Mouse (Mus musculus) kidney, embryonic 14.5 days (tissue): ENCODE results near the gene Msmp. TPM values are rescaled to one million over a fixed set of nuclear protein-coding genes. Genes with fewer than 3 reads are reported as not detected.
"Not testable (repeated sequence)": the region's sequence is repeated elsewhere in the genome, so short reads cannot be mapped to it uniquely, and the experiment has no call there.

Experiments
- ATAC-seq: fragments of 200-750 bp; cut with Nextera tagmentation; 2 replicates; pipeline ENCODE4 v1.8.0; 2017; ENCODE audit warnings: moderate number of reproducible peaks, mild to moderate bottlenecking, moderate TSS enrichment, moderate library complexity; ENCODE audit not compliant: low FRiP score, low TSS enrichment
- H3K27ac ChIP-seq: fragments of 300-500 bp; sonication (generic); 2 replicates; pipeline ENCODE4 v1.5.1; 2014; ENCODE audit warnings: low read depth, mild to moderate bottlenecking, low read length, moderate library complexity, mixed read lengths
- H3K27me3 ChIP-seq: fragments of 300-500 bp; sonication (generic); 2 replicates; pipeline ENCODE4 v1.6.1; 2014; ENCODE audit warnings: mild to moderate bottlenecking, low read length; ENCODE audit not compliant: control insufficient read depth, insufficient read depth
- H3K36me3 ChIP-seq: fragments of 300-500 bp; sonication (generic); 2 replicates; pipeline ENCODE4 v1.6.1; 2014; ENCODE audit warnings: low read length, mixed read lengths; ENCODE audit not compliant: control insufficient read depth, insufficient read depth
- H3K4me1 ChIP-seq: fragments of 300-500 bp; sonication (generic); 2 replicates; pipeline ENCODE4 v1.6.1; 2014; ENCODE audit warnings: low read length, mixed read lengths; ENCODE audit not compliant: control insufficient read depth, insufficient read depth
- H3K4me2 ChIP-seq: fragments of 300-500 bp; sonication (generic); replicated peaks from 2 replicates; pipeline ENCODE4 v1.6.1; 2014; ENCODE audit warnings: low read depth, mild to moderate bottlenecking, low read length
- H3K4me3 ChIP-seq: fragments of 300-500 bp; sonication (generic); 2 replicates; pipeline ENCODE4 v1.5.1; 2014; ENCODE audit warnings: mild to moderate bottlenecking, low read length
- H3K9ac ChIP-seq: fragments of 300-500 bp; sonication (generic); 2 replicates; pipeline ENCODE4 v1.6.1; 2014; ENCODE audit warnings: low read depth, mild to moderate bottlenecking, low read length, moderate library complexity
- H3K9me3 ChIP-seq: fragments of 300-500 bp; sonication (generic); 2 replicates; pipeline ENCODE4 v1.6.1; 2016; ENCODE audit warnings: low read length; ENCODE audit not compliant: control insufficient read depth
- WGBS: fragments of 180-500 bp; shearing (Covaris S2); extraction: QIAGEN DNeasy Blood & Tissue Kit; methylation state at CpG from one replicate; pipeline ENCODE4 v1.1.7; 2014; 5-methylcytosine and 5-hydroxymethylcytosine counted together
- polyA plus RNA-seq: library from polyadenylated mRNA; unstranded; fragments of >200 nt; fragmentation: Nextera tagmentation; extraction: Ambion mirVana; gene quantifications from 2 replicates; pipeline ENCODE4 v1.2.1, GENCODE M21; 2014

Msmp gene
- polyA plus RNA-seq, 1 experiment from 2014 or later = 1.0 TPM

GRCm38 (mm10) chr4:43598200-43598599, 13.9 kb upstream of the Msmp start:
- no peaks in the 10 kb centered on the region for H3K9me3 ChIP-seq
- 79% methylated on average over 4 of the region's 4 CpGs for WGBS
- no peaks in the 10 kb centered on the region for H3K36me3 ChIP-seq
- H3K27ac ChIP-seq = no peak overlapping the region
- H3K4me1 ChIP-seq = no peaks in the 10 kb centered on the region
- ATAC-seq = no peak
- no peak overlapping the region for H3K4me2 ChIP-seq
- no peak overlapping the region for H3K9ac ChIP-seq
- H3K27me3 ChIP-seq = no peaks in the 10 kb centered on the region
- no peak overlapping the region for H3K4me3 ChIP-seq

- not testable (repeated sequence) for H3K27me3 ChIP-seq, H3K9me3 ChIP-seq, H3K27ac ChIP-seq, H3K36me3 ChIP-seq, ATAC-seq, H3K4me3 ChIP-seq, H3K9ac ChIP-seq, H3K4me2 ChIP-seq, H3K4me1 ChIP-seq
- 78% methylated on average over 2 of the region's 2 CpGs for WGBS
Measured at GRCm38 (mm10) chr4:43596597-43596996, 12.3 kb upstream of the Msmp start.

- 38% methylated on average over 3 of the region's 3 CpGs for WGBS
- no peak overlapping the region for H3K27ac ChIP-seq
Measured at GRCm38 (mm10) chr4:43593453-43593852, 9.2 kb upstream of the Msmp start.

GRCm38 (mm10) chr4:43591961-43592360, 7.7 kb upstream of the Msmp start:
- no peak overlapping the region for H3K4me2 ChIP-seq
- 74% methylated on average over 3 of the region's 3 CpGs for WGBS
- H3K4me1 ChIP-seq = 0 out of 2 replicates have a peak, but pooled peaks cover 3% of the 10 kb centered on the region
- no peak overlapping the region for H3K27ac ChIP-seq
- H3K9ac ChIP-seq = no peak overlapping the region
- H3K9me3 ChIP-seq = no peaks in the 10 kb centered on the region
- no peak overlapping the region for H3K4me3 ChIP-seq
- H3K27me3 ChIP-seq = no peaks in the 10 kb centered on the region
- ATAC-seq = no peak
- H3K36me3 ChIP-seq = no peaks in the 10 kb centered on the region

More at GRCm38 (mm10) chr4:43593453-43593852, 9.2 kb upstream of the Msmp start:
- H3K4me3 ChIP-seq = no peak overlapping the region
- H3K36me3 ChIP-seq = no peaks in the 10 kb centered on the region
- no peak for ATAC-seq
- H3K9me3 ChIP-seq = no peaks in the 10 kb centered on the region
- no peaks in the 10 kb centered on the region for H3K4me1 ChIP-seq
- no peak overlapping the region for H3K9ac ChIP-seq
- H3K27me3 ChIP-seq = no peaks in the 10 kb centered on the region
- H3K4me2 ChIP-seq = no peak overlapping the region

- Histone ChIP-seq H3K9ac (no peak overlapping the region), H3K27me3 (no peaks in the 10 kb centered on the region), H3K36me3 (no peaks in the 10 kb centered on the region), H3K27ac (no peak overlapping the region), H3K4me1 (0 out of 2 replicates have a peak, but pooled peaks cover 3% of the 10 kb centered on the region), H3K4me2 (no peak overlapping the region), H3K9me3 (no peaks in the 10 kb centered on the region), H3K4me3 (no peak overlapping the region)
- no peak for ATAC-seq
- WGBS = 45% methylated on average over 5 of the region's 5 CpGs
Measured at GRCm38 (mm10) chr4:43591543-43591942, 7.2 kb upstream of the Msmp start.

- H3K9ac ChIP-seq = no peak overlapping the region
- 71% methylated on average over 7 of the region's 7 CpGs for WGBS
- no peak for ATAC-seq
Measured at GRCm38 (mm10) chr4:43587681-43588080, 3.4 kb upstream of the Msmp start.

GRCm38 (mm10) chr4:43586411-43586810, 2.1 kb upstream of the Msmp start:
- no peak for ATAC-seq

More at GRCm38 (mm10) chr4:43587681-43588080, 3.4 kb upstream of the Msmp start:
- Histone ChIP-seq H3K27me3 (no peaks in the 10 kb centered on the region), H3K4me3 (no peak overlapping the region), H3K4me1 (0 out of 2 replicates have a peak, but pooled peaks cover 13% of the 10 kb centered on the region), H3K36me3 (peaks cover 14% of the 10 kb centered on the region), H3K4me2 (no peak overlapping the region), H3K27ac (no peak overlapping the region), H3K9me3 (no peaks in the 10 kb centered on the region)

GRCm38 (mm10) chr4:43585682-43586081, 1.4 kb upstream of the Msmp start:
- H3K27me3 ChIP-seq = no peaks in the 10 kb centered on the region
- 43% methylated on average over 10 of the region's 10 CpGs for WGBS
- ATAC-seq = no peak
- no peak overlapping the region for H3K4me2 ChIP-seq
- no peak overlapping the region for H3K4me3 ChIP-seq
- H3K4me1 ChIP-seq = 0 out of 2 replicates have a peak, but pooled peaks cover 13% of the 10 kb centered on the region
- no peaks in the 10 kb centered on the region for H3K9me3 ChIP-seq
- no peak overlapping the region for H3K27ac ChIP-seq
- H3K36me3 ChIP-seq = peaks cover 34% of the 10 kb centered on the region
- 0 out of 2 replicates have a peak overlapping the region, but pooled peaks have one; percentile 23 for H3K9ac ChIP-seq

More at GRCm38 (mm10) chr4:43586411-43586810, 2.1 kb upstream of the Msmp start:
- H3K27ac ChIP-seq = no peak overlapping the region
- H3K36me3 ChIP-seq = peaks cover 27% of the 10 kb centered on the region
- H3K27me3 ChIP-seq = no peaks in the 10 kb centered on the region
- H3K9me3 ChIP-seq = no peaks in the 10 kb centered on the region
- no peak overlapping the region for H3K4me3 ChIP-seq
- no peak overlapping the region for H3K4me2 ChIP-seq
- no peak overlapping the region for H3K9ac ChIP-seq
- WGBS = 78% methylated on average over 8 of the region's 8 CpGs
- H3K4me1 ChIP-seq = 0 out of 2 replicates have a peak, but pooled peaks cover 13% of the 10 kb centered on the region

GRCm38 (mm10) chr4:43583421-43583820, 873 bp downstream of the Msmp start:
- Histone ChIP-seq H3K4me2 (no peak overlapping the region), H3K4me1 (peaks cover 22% of the 10 kb centered on the region; the same call in 1 of the 2 replicates), H3K27me3 (no peaks in the 10 kb centered on the region), H3K9me3 (no peaks in the 10 kb centered on the region), H3K27ac (no peak overlapping the region), H3K36me3 (peaks cover 37% of the 10 kb centered on the region), H3K9ac (no peak overlapping the region), H3K4me3 (no peak overlapping the region)
- 63% methylated on average over 7 of the region's 7 CpGs for WGBS
- ATAC-seq = no peak
